ENCODE assay signal across 16 mouse cellular contexts in the genomic region with DNA sequence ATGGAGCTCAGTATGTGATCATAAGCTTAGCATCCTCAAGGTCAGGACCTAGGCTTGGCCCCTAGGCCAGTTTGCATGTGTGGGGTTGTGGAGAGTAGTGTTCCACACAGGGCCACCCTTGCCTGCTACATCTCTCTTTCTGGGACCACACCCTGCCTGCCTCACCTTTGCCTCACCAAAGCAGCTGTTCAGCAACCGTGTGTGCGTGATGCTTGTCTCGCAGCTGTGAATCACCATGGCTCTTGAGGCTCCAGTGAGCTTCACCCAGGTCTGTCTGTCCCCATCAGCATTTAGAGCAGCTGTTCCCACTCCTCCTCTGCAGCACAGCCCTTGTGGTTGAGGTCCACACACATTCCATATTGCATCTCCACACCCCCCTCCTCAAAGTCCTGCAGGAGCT. TPM values are rescaled to one million over a fixed set of nuclear protein-coding genes. Genes with fewer than 3 reads are reported as not detected.
"Had no signal": no experiment of that assay in that cellular context is flagged by ENCODE, and none has a peak within 500 bp of the region (broad histone marks: within the 10 kb centered on the region; RNA-seq: fewer than 3 reads in every experiment).

No protein-coding gene starts in this region.

- H3K4me2 ChIP-seq: lung, embryonic 15.5 days; midbrain, embryonic 12.5 days; neural tube, embryonic 12.5 days; stomach, embryonic 15.5 days had no signal

- H3K27ac ChIP-seq: lung, embryonic 15.5 days; midbrain, embryonic 10.5 days; midbrain, embryonic 12.5 days; neural tube, embryonic 12.5 days had no signal

- H3K9me3 ChIP-seq: lung, embryonic 15.5 days; midbrain, embryonic 10.5 days; neural tube, embryonic 12.5 days; stomach, embryonic 15.5 days had no signal

- H3K36me3 ChIP-seq: midbrain, embryonic 10.5 days; midbrain, embryonic 12.5 days; neural tube, embryonic 12.5 days; stomach, embryonic 15.5 days had no signal

- DNase-seq: liver, postnatal 0 days; lung, adult 2 months; lung, postnatal 14 days; lung, postnatal 4 days; midbrain, embryonic 14.5 days; right cerebral cortex, postnatal 14 days; thymus, adult 18-20 months; thymus, postnatal 14 days; thymus, postnatal 36 days had no signal

- H3K4me3 ChIP-seq: lung, embryonic 15.5 days; midbrain, embryonic 10.5 days; midbrain, embryonic 12.5 days; neural tube, embryonic 12.5 days; stomach, embryonic 15.5 days had no signal

- H3K27me3 ChIP-seq: lung, embryonic 15.5 days; midbrain, embryonic 12.5 days; neural tube, embryonic 12.5 days; stomach, embryonic 15.5 days had no signal

RNA-seq across cellular contexts. Expression of gene Col4a1, which starts 43.3 kb away (rescaled TPM):
- total RNA-seq: megakaryocyte-erythroid progenitor cell, adult 5-6 weeks; neutrophil, adult 5-6 weeks had no signal

RNA-seq across cellular contexts. Expression of gene Col4a2, which starts 43.3 kb away (rescaled TPM):
- total RNA-seq: neutrophil, adult 5-6 weeks had no signal
